Mouse (Mus musculus) heart, embryonic 12.5 days (tissue): Measurements from ENCODE around the gene Dmrta2. TPM values are rescaled to one million over a fixed set of nuclear protein-coding genes. Genes with fewer than 3 reads are reported as not detected.
A peak's percentile ranks its signal among the peaks of the same experiment; 100 is the strongest.

Source experiments
- ATAC-seq: fragments of 200-750 bp; cut with Nextera tagmentation; 2 replicates; pipeline ENCODE4 v1.8.0; 2017; ENCODE audit warnings: moderate TSS enrichment, moderate library complexity; ENCODE audit not compliant: insufficient number of reproducible peaks, low FRiP score
- H3K27ac ChIP-seq: fragments of 300-500 bp; sonication (generic); 2 replicates; pipeline ENCODE4 v1.5.1; 2016; ENCODE audit warnings: mild to moderate bottlenecking, moderate library complexity; ENCODE audit not compliant: poor library complexity, severe bottlenecking
- H3K27me3 ChIP-seq: fragments of 300-500 bp; sonication (generic); replicated peaks from 2 replicates; pipeline ENCODE4 v1.6.1; 2016; ENCODE audit warnings: mild to moderate bottlenecking, moderate library complexity
- H3K36me3 ChIP-seq: fragments of 300-500 bp; sonication (generic); 2 replicates; pipeline ENCODE4 v1.6.1; 2016; ENCODE audit warnings: mild to moderate bottlenecking, moderate library complexity
- H3K4me1 ChIP-seq: fragments of 300-500 bp; sonication (generic); replicated peaks from 2 replicates; pipeline ENCODE4 v1.6.1; 2016; ENCODE audit warnings: mild to moderate bottlenecking
- H3K4me2 ChIP-seq: fragments of 300-500 bp; sonication (generic); 2 replicates; pipeline ENCODE4 v1.6.1; 2016; ENCODE audit warnings: mild to moderate bottlenecking, moderate library complexity
- H3K4me3 ChIP-seq: fragments of 300-500 bp; sonication (generic); 2 replicates; pipeline ENCODE4 v1.5.1; 2016; ENCODE audit warnings: mild to moderate bottlenecking
- H3K9ac ChIP-seq: fragments of 300-500 bp; sonication (generic); 2 replicates; pipeline ENCODE4 v1.6.1; 2016; ENCODE audit warnings: mild to moderate bottlenecking, moderate library complexity
- H3K9me3 ChIP-seq: fragments of 300-500 bp; sonication (generic); replicated peaks from 2 replicates; pipeline ENCODE4 v1.6.1; 2016; ENCODE audit warnings: mild to moderate bottlenecking, moderate library complexity
- WGBS: fragments of 180-500 bp; shearing (Covaris S2); methylation state at CpG from one replicate; pipeline ENCODE4 v1.1.7; 2016; 5-methylcytosine and 5-hydroxymethylcytosine counted together
- polyA plus RNA-seq: library from polyadenylated mRNA; unstranded; fragments of >200 nt; fragmentation: Nextera tagmentation; extraction: Ambion mirVana; gene quantifications from 2 replicates; pipeline ENCODE4 v1.2.1, GENCODE M21; 2016

Gene Dmrta2
- polyA plus RNA-seq, 1 experiment from 2014 or later, result 0.13 TPM

DNA sequence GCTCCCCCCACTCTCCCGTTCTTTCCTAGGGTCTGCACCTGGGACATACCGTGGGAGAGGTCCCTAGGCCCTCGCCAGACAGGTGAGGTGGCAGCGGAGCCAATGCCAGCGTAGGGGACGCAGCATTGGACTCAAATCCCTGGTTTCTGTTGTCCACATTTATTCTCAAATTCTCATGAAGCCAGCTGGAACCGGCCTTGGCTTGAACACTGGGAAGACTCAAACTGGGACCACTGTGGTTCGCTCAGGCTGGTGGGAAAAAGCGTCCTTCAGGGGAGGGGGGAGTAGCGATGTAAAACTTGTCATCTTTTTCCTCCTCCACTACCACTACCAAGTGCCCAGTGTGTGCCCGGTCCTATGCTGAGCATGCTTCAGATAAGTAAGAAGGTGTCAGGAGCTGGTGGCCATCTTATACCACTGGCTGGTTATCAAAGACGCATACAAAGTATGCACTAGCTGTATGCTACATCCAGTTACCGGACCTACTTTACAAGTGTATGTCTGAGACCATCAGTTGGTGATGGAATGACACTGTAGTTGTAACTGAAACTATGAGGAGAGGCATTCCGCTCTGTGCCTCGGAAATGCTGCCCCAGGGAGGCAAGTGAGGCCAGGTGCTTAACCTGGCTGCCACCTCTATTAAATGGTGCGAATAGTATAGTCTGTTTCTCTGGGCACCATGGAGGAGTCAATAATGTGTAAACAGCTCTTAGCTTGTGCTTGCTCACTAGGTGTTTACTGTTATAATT is 7.7 kb downstream of the Dmrta2 start:
- no peak for ATAC-seq
- H3K36me3 ChIP-seq, result no peaks in the 10 kb centered on the region
- WGBS, result 5% methylated on average over 16 of the region's 16 CpGs

DNA sequence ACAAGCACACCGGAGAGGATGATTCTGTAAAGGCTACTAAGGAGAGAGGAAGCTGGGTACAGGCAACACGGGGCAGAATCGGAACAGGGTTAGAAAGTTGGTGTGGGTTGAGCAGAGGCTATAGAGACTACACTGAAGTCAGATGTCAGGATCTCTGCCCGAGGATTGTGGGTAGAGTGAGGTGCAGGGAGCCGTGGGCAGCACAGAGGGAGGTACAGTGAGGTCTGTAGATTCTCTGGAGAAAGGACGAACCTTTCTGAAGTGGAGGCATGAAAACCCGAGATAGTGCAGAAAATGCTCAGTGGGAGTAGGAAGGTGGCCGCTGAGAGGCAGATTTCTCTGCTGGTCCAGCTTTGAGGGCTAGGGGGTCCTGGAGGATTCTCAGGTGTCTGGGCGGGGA is 8.4 kb downstream of the Dmrta2 start:
- Histone ChIP-seq H3K4me3 (no peak overlapping the region), H3K4me2 (no peak overlapping the region), H3K36me3 (no peaks in the 10 kb centered on the region), H3K27me3 (peaks cover 88% of the 10 kb centered on the region), H3K4me1 (peaks cover 28% of the 10 kb centered on the region), H3K27ac (no peak overlapping the region), H3K9me3 (no peaks in the 10 kb centered on the region), H3K9ac (no peak overlapping the region)
- 3% methylated on average over 9 of the region's 9 CpGs for WGBS
- ATAC-seq, result no peak

More for the DNA sequence above, 7.7 kb downstream of the Dmrta2 start:
- Histone ChIP-seq H3K4me1 (peaks cover 28% of the 10 kb centered on the region), H3K9me3 (no peaks in the 10 kb centered on the region), H3K4me3 (no peak overlapping the region), H3K27me3 (peaks cover 91% of the 10 kb centered on the region), H3K9ac (no peak overlapping the region), H3K4me2 (no peak overlapping the region), H3K27ac (no peak overlapping the region)

DNA sequence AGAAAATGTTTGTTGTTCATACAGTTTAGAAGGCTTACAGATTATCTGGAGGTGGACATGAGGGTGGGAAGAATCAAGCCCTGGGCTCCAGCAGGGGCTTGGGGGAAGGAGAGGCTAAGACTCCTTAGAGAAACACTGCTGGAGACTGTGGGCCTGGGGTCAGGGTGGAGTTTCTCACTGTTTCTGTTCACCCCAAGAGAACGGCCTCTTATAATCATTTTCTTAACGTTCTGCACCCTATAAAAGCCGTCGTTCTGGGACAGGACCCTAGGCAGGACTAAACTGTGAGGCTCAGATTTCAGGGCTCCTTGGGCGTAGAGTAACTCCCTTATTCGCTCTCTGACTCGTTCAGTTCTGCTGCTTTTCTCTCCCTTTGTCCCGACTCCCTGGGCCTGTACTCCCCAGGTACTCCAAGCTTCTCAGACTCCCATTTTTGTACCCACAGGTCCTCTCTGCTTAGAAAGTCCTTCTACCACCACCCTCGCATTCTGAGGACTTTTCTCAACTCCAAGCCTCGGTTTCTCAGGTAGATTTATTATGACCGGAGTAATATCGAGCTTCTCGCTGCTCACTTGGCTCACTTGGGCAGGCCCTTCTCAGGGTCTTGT is 9.0 kb downstream of the Dmrta2 start:
- Histone ChIP-seq H3K4me2 (no peak overlapping the region), H3K27ac (no peak overlapping the region), H3K27me3 (peaks cover 85% of the 10 kb centered on the region), H3K4me1 (peaks cover 24% of the 10 kb centered on the region), H3K4me3 (no peak overlapping the region), H3K9ac (no peak overlapping the region), H3K36me3 (no peaks in the 10 kb centered on the region), H3K9me3 (no peaks in the 10 kb centered on the region)
- ATAC-seq, result no peak
- WGBS, result 6% methylated on average over 13 of the region's 13 CpGs

DNA sequence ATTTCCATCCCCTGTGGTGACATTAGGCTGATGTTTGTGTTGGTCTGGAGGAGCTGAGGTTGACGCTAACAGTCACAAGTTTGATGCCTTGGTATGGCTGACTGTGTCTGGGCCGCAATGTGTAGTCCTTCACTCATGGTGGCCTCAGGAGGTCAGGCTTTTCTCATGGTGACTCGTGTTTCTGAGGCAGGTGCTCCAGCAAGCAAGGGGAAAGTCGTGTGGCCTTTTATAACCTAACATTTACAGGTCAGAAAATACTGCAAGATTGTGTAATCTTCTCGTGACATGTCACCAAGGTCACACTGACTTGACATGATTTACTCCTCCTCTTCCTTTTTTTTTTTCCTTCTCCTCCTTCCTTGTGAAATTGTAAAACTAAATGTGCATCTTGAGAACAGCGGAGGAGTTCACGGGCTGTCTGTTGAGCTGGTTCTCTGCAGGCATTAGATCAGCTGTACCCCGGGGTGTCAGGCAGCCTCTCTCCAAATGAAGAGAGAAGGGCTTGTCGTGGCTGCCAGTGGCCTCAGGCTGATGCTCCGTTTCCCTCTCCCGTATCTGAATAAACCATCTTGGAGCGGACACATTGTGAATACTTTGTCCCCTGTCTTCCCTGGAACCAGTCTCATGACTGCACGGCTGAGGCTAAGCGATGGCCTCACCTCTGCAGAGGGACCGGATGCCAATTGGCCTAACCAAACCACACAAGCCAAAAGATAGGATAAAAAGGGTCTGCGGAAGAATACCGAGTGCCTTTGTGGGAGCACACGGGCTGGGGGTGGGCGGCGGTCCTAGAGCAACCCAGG is 9.9 kb downstream of the Dmrta2 start:
- Histone ChIP-seq H3K27me3 (peaks cover 85% of the 10 kb centered on the region), H3K36me3 (no peaks in the 10 kb centered on the region), H3K4me2 (no peak overlapping the region), H3K9ac (no peak overlapping the region), H3K9me3 (no peaks in the 10 kb centered on the region), H3K4me3 (peak overlapping the region; percentile 5; the same call in 1 of the 2 replicates), H3K27ac (no peak overlapping the region), H3K4me1 (peaks cover 14% of the 10 kb centered on the region)
- no peak for ATAC-seq
- WGBS, result 5% methylated on average over 20 of the region's 20 CpGs

DNA sequence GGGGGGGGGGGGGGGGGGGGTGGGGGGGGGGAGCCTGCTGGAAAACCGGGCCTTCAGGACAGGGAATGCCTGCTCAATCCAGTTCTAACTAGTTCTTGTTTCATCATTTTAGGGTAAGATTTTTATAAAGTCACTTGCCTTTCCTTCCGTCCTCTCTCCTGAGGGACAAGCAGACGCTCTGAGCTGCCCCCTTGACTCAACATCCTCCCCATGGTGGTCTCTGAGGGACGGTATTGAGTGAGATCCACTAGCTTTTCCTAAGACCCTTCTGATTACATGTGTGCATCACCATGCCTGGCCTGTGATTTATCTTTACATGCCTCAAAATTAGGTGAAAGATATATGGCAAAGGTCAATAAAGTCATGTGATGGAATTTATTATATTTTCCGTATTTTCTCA is 10.6 kb downstream of the Dmrta2 start:
- H3K4me2 ChIP-seq, result no peak overlapping the region
- H3K27me3 ChIP-seq, result peaks cover 87% of the 10 kb centered on the region
- no peak for ATAC-seq
- no peaks in the 10 kb centered on the region for H3K36me3 ChIP-seq
- peak overlapping the region; percentile 5; the same call in 1 of the 2 replicates for H3K4me3 ChIP-seq
- peaks cover 13% of the 10 kb centered on the region for H3K4me1 ChIP-seq
- H3K9me3 ChIP-seq, result no peaks in the 10 kb centered on the region
- no peak overlapping the region for H3K27ac ChIP-seq
- WGBS, result 11% methylated on average over 5 of the region's 5 CpGs
- no peak overlapping the region for H3K9ac ChIP-seq

DNA sequence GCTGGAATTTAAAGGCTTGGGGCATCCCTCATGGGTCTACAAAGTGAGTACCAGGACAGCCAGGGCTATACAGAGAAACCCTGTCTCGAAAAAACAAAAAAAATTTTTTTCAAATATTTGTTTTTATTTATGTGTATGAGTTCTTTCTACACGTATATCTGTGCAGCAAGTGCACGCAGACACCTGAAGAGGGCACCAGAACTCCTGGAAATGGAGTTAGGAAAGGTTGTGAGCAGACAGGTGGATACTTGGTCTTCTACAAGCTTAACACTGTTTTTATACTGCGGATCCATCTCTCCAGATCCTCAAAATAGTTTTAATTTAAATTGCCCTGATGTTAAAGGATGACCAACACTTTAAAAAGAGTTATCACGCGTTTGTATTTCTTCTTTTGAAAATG is 11.4 kb downstream of the Dmrta2 start:
- 32% methylated on average over 6 of the region's 6 CpGs for WGBS
- H3K36me3 ChIP-seq, result no peaks in the 10 kb centered on the region
- no peak for ATAC-seq
- no peak overlapping the region for H3K4me2 ChIP-seq
- H3K9me3 ChIP-seq, result no peaks in the 10 kb centered on the region
- H3K4me3 ChIP-seq, result no peak overlapping the region
- peaks cover 87% of the 10 kb centered on the region for H3K27me3 ChIP-seq
- H3K9ac ChIP-seq, result no peak overlapping the region
- H3K27ac ChIP-seq, result no peak overlapping the region
- peaks cover 5% of the 10 kb centered on the region; the same call in 1 of the 2 replicates for H3K4me1 ChIP-seq

DNA sequence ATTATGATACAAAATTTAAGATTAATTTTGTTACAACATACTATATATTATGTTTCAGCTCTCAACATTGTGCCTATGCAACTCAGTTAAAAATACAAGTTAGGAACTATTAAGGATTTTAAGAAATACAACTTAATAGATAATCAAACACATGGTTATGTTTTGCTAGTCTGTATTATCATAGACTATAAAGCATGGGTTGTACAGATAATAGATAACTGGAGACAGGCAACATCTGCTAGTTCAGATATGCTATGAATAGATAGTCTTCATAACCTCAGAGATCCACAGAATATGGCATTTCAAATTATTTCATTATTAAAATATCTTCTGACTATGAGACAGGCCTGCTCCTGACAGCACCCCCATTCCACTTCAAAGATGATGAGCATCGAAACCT is 28.2 kb downstream of the Dmrta2 start:
- no peak overlapping the region for H3K27ac ChIP-seq
- H3K9ac ChIP-seq, result no peak overlapping the region

DNA sequence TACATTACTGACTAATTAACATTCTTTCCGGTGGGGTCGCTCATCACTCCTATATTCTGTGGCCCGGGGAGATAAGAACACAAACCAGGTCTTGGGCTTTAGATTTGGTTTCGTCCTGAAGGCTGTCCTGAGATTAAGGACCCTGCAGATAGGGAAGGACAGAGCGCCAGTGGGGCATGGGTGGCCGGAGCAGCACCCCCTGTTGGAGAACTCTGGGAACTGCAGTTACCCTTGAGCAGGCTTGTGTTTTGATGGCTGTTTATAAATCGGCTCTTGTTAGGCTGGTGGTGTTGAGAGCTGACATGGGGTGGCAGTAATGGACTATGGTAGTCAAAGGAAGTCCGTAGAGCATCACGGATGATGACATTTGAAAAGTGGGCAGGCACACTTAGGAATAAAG is 41.3 kb downstream of the Dmrta2 start:
- no peak for ATAC-seq
- H3K27ac ChIP-seq, result no peak overlapping the region
- H3K36me3 ChIP-seq, result no peaks in the 10 kb centered on the region
- H3K4me2 ChIP-seq, result no peak overlapping the region
- 42% methylated on average over 9 of the region's 9 CpGs for WGBS
- no peaks in the 10 kb centered on the region; the same call in 1 of the 2 replicates for H3K4me1 ChIP-seq
- no peak overlapping the region for H3K9ac ChIP-seq
- H3K4me3 ChIP-seq, result no peak overlapping the region
- H3K27me3 ChIP-seq, result peaks cover 34% of the 10 kb centered on the region
- no peaks in the 10 kb centered on the region for H3K9me3 ChIP-seq

More for the DNA sequence above, 28.2 kb downstream of the Dmrta2 start:
- H3K4me1 ChIP-seq, result no peaks in the 10 kb centered on the region
- H3K36me3 ChIP-seq, result no peaks in the 10 kb centered on the region
- H3K9me3 ChIP-seq, result no peaks in the 10 kb centered on the region
- no peaks in the 10 kb centered on the region for H3K27me3 ChIP-seq
- H3K4me2 ChIP-seq, result no peak overlapping the region
- no peak overlapping the region for H3K4me3 ChIP-seq
- WGBS, result 84% methylated on average over 1 of the region's 1 CpGs
- no peak for ATAC-seq

DNA sequence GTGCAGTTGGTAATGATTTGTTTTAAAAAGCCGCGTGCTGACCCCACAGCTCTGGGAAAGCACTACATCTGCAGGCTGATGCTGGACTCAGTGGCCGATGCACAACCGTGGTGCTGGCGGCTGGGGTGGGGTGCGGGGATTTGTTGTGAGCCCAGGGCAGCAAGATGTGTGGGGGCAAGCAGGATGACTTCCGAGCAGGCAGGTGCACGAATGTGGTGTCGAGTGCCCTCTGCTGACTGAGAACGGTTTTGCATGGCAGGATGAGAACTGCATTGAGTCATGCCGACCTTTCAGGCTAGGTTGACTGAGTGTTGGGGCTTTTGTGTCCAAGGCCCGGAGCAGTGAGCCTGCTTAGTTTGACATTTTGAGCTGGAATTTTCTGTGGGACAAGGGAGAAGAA is 42.4 kb downstream of the Dmrta2 start:
- Histone ChIP-seq H3K4me1 (no peaks in the 10 kb centered on the region; the same call in 1 of the 2 replicates), H3K9me3 (no peaks in the 10 kb centered on the region), H3K27ac (no peak overlapping the region), H3K4me2 (peak overlapping the region; percentile 48), H3K27me3 (peaks cover 34% of the 10 kb centered on the region), H3K4me3 (no peak overlapping the region), H3K36me3 (no peaks in the 10 kb centered on the region), H3K9ac (no peak overlapping the region)
- 10% methylated on average over 12 of the region's 12 CpGs for WGBS
- ATAC-seq, result peak; percentile 16; the same call in 1 of the 2 replicates

DNA sequence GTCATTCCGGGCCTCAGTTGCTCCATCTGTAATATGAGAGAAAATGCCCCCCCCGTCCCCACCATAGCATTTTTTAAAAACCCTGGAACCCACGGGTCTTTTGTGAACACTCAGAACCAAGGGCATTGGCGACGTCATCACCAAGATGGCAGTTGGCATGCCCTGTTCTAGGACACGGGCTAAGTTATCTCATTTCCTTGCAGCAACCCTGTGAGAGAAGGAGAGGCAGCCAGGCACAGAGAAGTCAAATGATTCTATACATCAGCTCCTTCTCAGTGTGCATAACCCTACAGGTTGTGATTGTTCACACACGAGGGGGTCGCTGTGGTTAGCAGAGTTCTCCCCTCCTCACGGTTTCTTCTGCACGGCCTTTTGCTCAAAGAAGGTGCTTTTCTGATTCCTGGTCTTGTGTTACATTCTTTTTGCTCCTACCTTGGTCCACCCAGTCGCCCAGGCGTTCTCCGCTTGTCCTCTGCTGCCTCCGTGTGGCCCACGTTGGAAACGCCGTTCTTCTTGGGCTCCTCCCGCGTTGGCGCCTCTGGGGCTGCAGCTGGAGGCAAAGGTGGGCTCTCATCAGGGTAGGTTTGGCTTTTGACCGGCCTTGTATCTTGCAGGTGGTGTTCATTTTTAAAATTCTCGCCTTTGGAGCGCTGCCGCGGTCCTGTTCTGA is 44.2 kb downstream of the Dmrta2 start:
- no peak overlapping the region for H3K9ac ChIP-seq
- H3K4me2 ChIP-seq, result peak overlapping the region; percentile 52
- 0 out of 2 replicates have a peak overlapping the region, but pooled peaks have one; percentile 7 for H3K4me3 ChIP-seq
- ATAC-seq, result no peak
- peaks cover 34% of the 10 kb centered on the region for H3K27me3 ChIP-seq
- H3K4me1 ChIP-seq, result no peaks in the 10 kb centered on the region; the same call in 1 of the 2 replicates
- 13% methylated on average over 25 of the region's 25 CpGs for WGBS
- no peaks in the 10 kb centered on the region for H3K36me3 ChIP-seq
- no peaks in the 10 kb centered on the region for H3K9me3 ChIP-seq
- no peak overlapping the region for H3K27ac ChIP-seq
